Mouse (Mus musculus) cerebellum, adult 2 months (tissue): ENCODE measurements at regions not wholly inside any gene's neighbourhood (a gene's known extent, or its start where the extent isn't known, plus 50 kb on each side); places are given as distances from the start of the nearest gene placed in this dataset.
"Not testable (repeated sequence)": the region's sequence is repeated elsewhere in the genome, so short reads cannot be mapped to it uniquely, and the experiment has no call there.

Source experiments
- DNase-seq, 2 experiments: peaks; one replicate each; pipeline ENCODE4 v3.0.0; 2021
- H3K27ac ChIP-seq: fragments of 200-500 bp; 2 replicates; pipeline ENCODE4 v1.5.1; 2012; ENCODE audit warnings: low read length, control low read depth, inconsistent platforms; ENCODE audit not compliant: insufficient read depth
- H3K27me3 ChIP-seq: fragments of 200-500 bp; 2 replicates; pipeline ENCODE4 v1.6.1; 2012; ENCODE audit warnings: inconsistent platforms, mild to moderate bottlenecking, low read length, moderate library complexity; ENCODE audit not compliant: control insufficient read depth, insufficient read depth
- H3K4me1 ChIP-seq: fragments of 200-500 bp; 2 replicates; pipeline ENCODE4 v1.6.1; 2011; ENCODE audit warnings: low read length; ENCODE audit not compliant: control insufficient read depth, insufficient read depth
- H3K4me3 ChIP-seq: fragments of 200-500 bp; replicated peaks from 2 replicates; pipeline ENCODE3; 2011; ENCODE audit warnings: mild to moderate bottlenecking, low read depth, low read length, control low read depth; ENCODE audit not compliant: insufficient read depth
- CTCF ChIP-seq: fragments of 200-500 bp; IDR thresholded peaks from 2 replicates; pipeline ENCODE4 v1.5.1; 2011; ENCODE audit warnings: low read depth, mild to moderate bottlenecking, control low read depth, low read length, moderate library complexity, borderline replicate concordance; ENCODE audit not compliant: insufficient read depth
- POLR2A ChIP-seq: fragments of 200-500 bp; IDR thresholded peaks from 2 replicates; pipeline ENCODE4 v1.6.1; 2011; ENCODE audit warnings: low read length, control low read depth, borderline replicate concordance; ENCODE audit not compliant: insufficient read depth
- WGBS: fragments of 180-500 bp; shearing (Covaris S2); methylation state at CpG from one replicate; pipeline ENCODE4 v1.1.7; 2018; 5-methylcytosine and 5-hydroxymethylcytosine counted together

- Histone ChIP-seq H3K27me3 (no peaks in the 10 kb centered on the region), H3K27ac (no peak overlapping the region), H3K4me3 (no peak overlapping the region), H3K4me1 (no peaks in the 10 kb centered on the region; the same call in 1 of the 2 replicates)
- no peak for DNase-seq
- TF ChIP-seq POLR2A: no peak
- no peak for TF ChIP-seq CTCF
- 95% methylated on average over 2 of the region's 2 CpGs for WGBS
Measured at GRCm38 (mm10) chr15:42104816-42105215, 1970.7 kb downstream of the 9330182O14Rik start.

GRCm38 (mm10) chr15:42107106-42107505 is 1972.9 kb downstream of the 9330182O14Rik start:
- DNase-seq: no peak
- Histone ChIP-seq H3K27me3 (no peaks in the 10 kb centered on the region), H3K4me3 (no peak overlapping the region), H3K4me1 (no peaks in the 10 kb centered on the region), H3K27ac (no peak overlapping the region)
- TF ChIP-seq CTCF (no peak), POLR2A (no peak)

GRCm38 (mm10) chr15:42111811-42112210 is 1977.6 kb downstream of the 9330182O14Rik start:
- H3K27me3 ChIP-seq: no peaks in the 10 kb centered on the region
- DNase-seq: peak in 1 of 2 experiments; percentile 2
- WGBS: 39% methylated on average over 5 of the region's 5 CpGs

GRCm38 (mm10) chr15:42127471-42127870 is 1993.3 kb downstream of the 9330182O14Rik start:
- no peak overlapping the region for H3K27ac ChIP-seq
- DNase-seq: no peak
- no peaks in the 10 kb centered on the region for H3K27me3 ChIP-seq
- no peaks in the 10 kb centered on the region for H3K4me1 ChIP-seq
- 91% methylated on average over 1 of the region's 1 CpGs for WGBS
- TF ChIP-seq CTCF: no peak
- TF ChIP-seq POLR2A: no peak
- H3K4me3 ChIP-seq: no peak overlapping the region

More at GRCm38 (mm10) chr15:42111811-42112210, 1977.6 kb downstream of the 9330182O14Rik start:
- TF ChIP-seq CTCF (no peak), POLR2A (no peak)
- H3K4me1 ChIP-seq: no peaks in the 10 kb centered on the region
- no peak overlapping the region for H3K27ac ChIP-seq
- H3K4me3 ChIP-seq: no peak overlapping the region

- Histone ChIP-seq H3K4me1 (no peaks in the 10 kb centered on the region), H3K27ac (no peak overlapping the region), H3K27me3 (no peaks in the 10 kb centered on the region), H3K4me3 (no peak overlapping the region)
- DNase-seq: no peak
- WGBS: 94% methylated on average over 3 of the region's 3 CpGs
- TF ChIP-seq POLR2A: no peak
Measured at GRCm38 (mm10) chr15:42128976-42129375, 1994.8 kb downstream of the 9330182O14Rik start.

GRCm38 (mm10) chr15:42166546-42166945 is 2032.4 kb downstream of the 9330182O14Rik start:
- Histone ChIP-seq H3K27me3 (no peaks in the 10 kb centered on the region), H3K4me1 (no peaks in the 10 kb centered on the region), H3K27ac (no peak overlapping the region), H3K4me3 (no peak overlapping the region)
- TF ChIP-seq CTCF: no peak
- TF ChIP-seq POLR2A: no peak
- DNase-seq: no peak

GRCm38 (mm10) chr15:42177766-42178165 is 2043.6 kb downstream of the 9330182O14Rik start:
- not testable (repeated sequence) for H3K4me1 ChIP-seq, DNase-seq, H3K27ac ChIP-seq, H3K4me3 ChIP-seq, H3K27me3 ChIP-seq
- WGBS: 94% methylated on average over 1 of the region's 1 CpGs

GRCm38 (mm10) chr15:42207187-42207846 is 2073.2 kb downstream of the 9330182O14Rik start:
- WGBS: 26% methylated on average over 5 of the region's 5 CpGs
- Histone ChIP-seq H3K27ac (no peak overlapping the region), H3K4me3 (no peak overlapping the region), H3K4me1 (no peaks in the 10 kb centered on the region), H3K27me3 (no peaks in the 10 kb centered on the region)
- TF ChIP-seq POLR2A (no peak), CTCF (peak; percentile 48; the same call in 1 of the 2 replicates)
- DNase-seq: peak in 1 of 2 experiments; percentile 25

- H3K27ac ChIP-seq: no peak overlapping the region
- WGBS: 93% methylated on average over 11 of the region's 11 CpGs
- H3K4me1 ChIP-seq: no peaks in the 10 kb centered on the region
- DNase-seq: no peak
- no peak overlapping the region for H3K4me3 ChIP-seq
- H3K27me3 ChIP-seq: no peaks in the 10 kb centered on the region
- TF ChIP-seq CTCF: no peak
- no peak for TF ChIP-seq POLR2A
Measured at GRCm38 (mm10) chr15:42219496-42219895, 2085.3 kb downstream of the 9330182O14Rik start.
